Mouse (Mus musculus) C2C12 (cell line): Measurements from ENCODE around the gene Tnf.

Experiments
- CEBPB ChIP-seq: IDR thresholded peaks from one replicate; pipeline ENCODE4 v1.6.1; 2011; ENCODE audit warnings: low read depth, mild to moderate bottlenecking, control low read depth, moderate library complexity
- CTCF ChIP-seq: IDR thresholded peaks from one replicate; pipeline ENCODE4 v1.5.1; 2011; ENCODE audit not compliant: control insufficient read depth, insufficient read depth, insufficient read length
- FOSL1 ChIP-seq: IDR thresholded peaks from one replicate; pipeline ENCODE4 v1.8.0; 2011; ENCODE audit warnings: mild to moderate bottlenecking, low read length; ENCODE audit not compliant: poor library complexity, insufficient read depth, severe bottlenecking
- MAX ChIP-seq: IDR thresholded peaks from one replicate; pipeline ENCODE4 v1.6.1; 2011; ENCODE audit warnings: mild to moderate bottlenecking, control low read depth
- MYOD1 ChIP-seq: IDR thresholded peaks from one replicate; pipeline ENCODE4 v1.6.1; 2011; ENCODE audit warnings: low read depth; ENCODE audit not compliant: control insufficient read depth, insufficient read length
- MYOG ChIP-seq: IDR thresholded peaks from one replicate; pipeline ENCODE4 v1.6.1; 2011; ENCODE audit not compliant: control insufficient read depth, insufficient read length; ENCODE audit errors: extremely low read depth
- USF1 ChIP-seq: IDR thresholded peaks from one replicate; pipeline ENCODE4 v1.6.1; 2011; ENCODE audit warnings: low read depth, mild to moderate bottlenecking, control low read depth, moderate library complexity

DNA sequence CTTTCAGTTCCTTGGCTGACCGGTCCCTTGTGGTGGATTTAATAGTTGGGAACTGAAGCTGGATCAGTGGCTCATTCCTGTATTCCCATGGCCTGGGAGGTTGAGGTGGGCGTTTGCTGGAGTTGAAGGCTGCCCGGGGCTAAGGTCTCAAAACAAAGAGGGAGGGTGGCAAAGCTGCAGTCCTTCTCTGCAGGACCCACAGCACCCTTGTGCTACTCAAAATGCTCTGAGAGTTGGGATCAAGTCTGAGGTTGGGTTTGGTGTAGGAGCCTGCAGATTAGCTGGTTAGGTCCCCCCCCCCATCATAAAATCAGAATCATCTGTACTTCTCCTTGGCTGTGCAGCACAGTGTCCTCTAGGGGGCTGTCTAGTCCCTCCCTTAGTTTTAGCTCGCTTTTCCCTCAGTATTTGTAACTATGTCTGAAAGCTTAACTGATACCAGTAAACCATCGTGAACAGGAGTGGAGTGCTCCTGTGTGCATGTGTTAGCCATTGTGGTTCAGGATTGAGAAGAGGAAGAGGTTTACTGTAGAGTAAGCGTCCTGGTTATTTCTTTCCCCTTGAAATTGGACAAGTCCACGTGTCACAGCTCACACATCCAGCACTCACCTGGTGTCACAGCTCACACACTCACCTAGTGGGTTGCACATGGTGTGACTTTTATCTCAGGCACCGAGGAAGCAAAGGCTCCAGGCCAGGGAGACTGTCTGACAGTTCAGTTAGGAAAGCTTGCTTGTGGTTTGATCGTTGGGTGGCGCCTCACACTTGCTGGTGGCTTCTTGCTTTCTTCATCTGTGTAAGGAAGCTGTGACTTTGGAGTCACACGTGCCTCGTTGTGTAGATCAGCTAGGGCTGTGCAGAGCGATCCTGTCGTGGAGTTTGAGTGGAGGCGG lies 44.2 kb upstream of the Tnf start:
- TF ChIP-seq CTCF (no peak), MYOD1 (no peak), CEBPB (no peak), MAX (no peak), MYOG (no peak), USF1 (no peak), FOSL1 (no peak)
